Mouse (Mus musculus): ENCODE data around the gene Msi2. TPM values are rescaled to one million over a fixed set of nuclear protein-coding genes. Genes with fewer than 3 reads are reported as not detected.

Gene Msi2
- polyA plus RNA-seq, 1 experiment from 2014 or later = 29.1 TPM

- peak; percentile 55 for ATAC-seq (replicated peaks; ENCODE audit: low FRiP score)
- Histone ChIP-seq H3K9me3 (replicated peaks) (no peaks in the 10 kb centered on the region), H3K9ac (no peak overlapping the region), H3K4me2 (peak overlapping the region; percentile 30), H3K4me3 (replicated peaks) (no peak overlapping the region), H3K27ac (peak overlapping the region; percentile 93), H3K36me3 (0 out of 2 replicates have a peak, but pooled peaks cover 3% of the 10 kb centered on the region), H3K4me1 (peaks cover 90% of the 10 kb centered on the region), H3K27me3 (no peaks in the 10 kb centered on the region)
- WGBS = 26% methylated on average over 16 of the region's 16 CpGs
Observed at GRCm38 (mm10) chr11:88618005-88618501, 100.3 kb downstream of the Msi2 start.

- WGBS = 68% methylated on average over 11 of the region's 11 CpGs
- no peak for ATAC-seq (replicated peaks; ENCODE audit: low FRiP score)
- H3K9me3 ChIP-seq (replicated peaks) = no peaks in the 10 kb centered on the region
- H3K9ac ChIP-seq = no peak overlapping the region
- peaks cover 92% of the 10 kb centered on the region for H3K4me1 ChIP-seq
- no peaks in the 10 kb centered on the region for H3K27me3 ChIP-seq
- peak overlapping the region; percentile 93 for H3K27ac ChIP-seq
- H3K4me3 ChIP-seq (replicated peaks) = no peak overlapping the region
- H3K36me3 ChIP-seq = 0 out of 2 replicates have a peak, but pooled peaks cover 3% of the 10 kb centered on the region
- peak overlapping the region; percentile 30 for H3K4me2 ChIP-seq
Observed at GRCm38 (mm10) chr11:88617380-88617779, 100.9 kb downstream of the Msi2 start.

- WGBS = 74% methylated on average over 11 of the region's 11 CpGs
- Histone ChIP-seq H3K4me3 (replicated peaks) (no peak overlapping the region), H3K36me3 (0 out of 2 replicates have a peak, but pooled peaks cover 10% of the 10 kb centered on the region), H3K9me3 (replicated peaks) (no peaks in the 10 kb centered on the region), H3K4me2 (no peak overlapping the region), H3K4me1 (peaks cover 81% of the 10 kb centered on the region), H3K27ac (peak overlapping the region; percentile 84), H3K27me3 (no peaks in the 10 kb centered on the region), H3K9ac (no peak overlapping the region)
- ATAC-seq (replicated peaks; ENCODE audit: low FRiP score) = no peak
Observed at GRCm38 (mm10) chr11:88614527-88615305, 103.6 kb downstream of the Msi2 start.

- Histone ChIP-seq H3K36me3 (0 out of 2 replicates have a peak, but pooled peaks cover 10% of the 10 kb centered on the region), H3K27ac (peak overlapping the region; percentile 84), H3K9me3 (replicated peaks) (no peaks in the 10 kb centered on the region), H3K4me3 (replicated peaks) (no peak overlapping the region), H3K4me2 (no peak overlapping the region), H3K4me1 (peaks cover 80% of the 10 kb centered on the region), H3K27me3 (no peaks in the 10 kb centered on the region), H3K9ac (no peak overlapping the region)
- ATAC-seq (replicated peaks; ENCODE audit: low FRiP score) = no peak
- WGBS = 48% methylated on average over 11 of the region's 11 CpGs
Observed at GRCm38 (mm10) chr11:88613771-88614526, 104.4 kb downstream of the Msi2 start.

- Histone ChIP-seq H3K36me3 (0 out of 2 replicates have a peak, but pooled peaks cover 10% of the 10 kb centered on the region), H3K9ac (no peak overlapping the region), H3K4me3 (replicated peaks) (no peak overlapping the region), H3K9me3 (replicated peaks) (no peaks in the 10 kb centered on the region), H3K4me2 (no peak overlapping the region), H3K27me3 (no peaks in the 10 kb centered on the region), H3K4me1 (peaks cover 79% of the 10 kb centered on the region), H3K27ac (peak overlapping the region; percentile 84)
- WGBS = 64% methylated on average over 6 of the region's 6 CpGs
- ATAC-seq (replicated peaks; ENCODE audit: low FRiP score) = no peak
Observed at GRCm38 (mm10) chr11:88613008-88613407, 105.3 kb downstream of the Msi2 start.

GRCm38 (mm10) chr11:88612141-88612540 lies 106.2 kb downstream of the Msi2 start:
- no peak overlapping the region for H3K4me3 ChIP-seq (replicated peaks)
- peak overlapping the region; percentile 84 for H3K27ac ChIP-seq
- peaks cover 78% of the 10 kb centered on the region for H3K4me1 ChIP-seq
- WGBS = 69% methylated on average over 7 of the region's 7 CpGs
- 0 out of 2 replicates have a peak, but pooled peaks cover 10% of the 10 kb centered on the region for H3K36me3 ChIP-seq
- H3K4me2 ChIP-seq = no peak overlapping the region
- H3K27me3 ChIP-seq = no peaks in the 10 kb centered on the region
- ATAC-seq (replicated peaks; ENCODE audit: low FRiP score) = no peak
- H3K9ac ChIP-seq = no peak overlapping the region
- H3K9me3 ChIP-seq (replicated peaks) = no peaks in the 10 kb centered on the region

- Histone ChIP-seq H3K4me2 (no peak overlapping the region), H3K4me3 (replicated peaks) (no peak overlapping the region), H3K9ac (no peak overlapping the region), H3K27me3 (no peaks in the 10 kb centered on the region), H3K36me3 (0 out of 2 replicates have a peak, but pooled peaks cover 7% of the 10 kb centered on the region), H3K27ac (no peak overlapping the region), H3K9me3 (replicated peaks) (no peaks in the 10 kb centered on the region), H3K4me1 (peaks cover 84% of the 10 kb centered on the region)
- WGBS = 82% methylated on average over 6 of the region's 6 CpGs
- ATAC-seq (replicated peaks; ENCODE audit: low FRiP score) = no peak
Observed at GRCm38 (mm10) chr11:88610809-88611208, 107.5 kb downstream of the Msi2 start.

GRCm38 (mm10) chr11:88610112-88610511 lies 108.2 kb downstream of the Msi2 start:
- 97% methylated on average over 1 of the region's 1 CpGs for WGBS
- H3K4me3 ChIP-seq (replicated peaks) = no peak overlapping the region
- no peak for ATAC-seq (replicated peaks; ENCODE audit: low FRiP score)
- peaks cover 86% of the 10 kb centered on the region for H3K4me1 ChIP-seq
- H3K27ac ChIP-seq = no peak overlapping the region
- H3K9me3 ChIP-seq (replicated peaks) = no peaks in the 10 kb centered on the region
- no peaks in the 10 kb centered on the region for H3K27me3 ChIP-seq
- H3K4me2 ChIP-seq = no peak overlapping the region
- 0 out of 2 replicates have a peak, but pooled peaks cover 8% of the 10 kb centered on the region for H3K36me3 ChIP-seq
- no peak overlapping the region for H3K9ac ChIP-seq

- no peak overlapping the region for H3K9ac ChIP-seq
- 59% methylated on average over 4 of the region's 4 CpGs for WGBS
- no peak overlapping the region; the same call in 1 of the 2 replicates for H3K27ac ChIP-seq
- peaks cover 85% of the 10 kb centered on the region for H3K4me1 ChIP-seq
- peaks cover 16% of the 10 kb centered on the region; the same call in 1 of the 2 replicates for H3K36me3 ChIP-seq
- no peak overlapping the region for H3K4me3 ChIP-seq (replicated peaks)
- H3K9me3 ChIP-seq (replicated peaks) = no peaks in the 10 kb centered on the region
- ATAC-seq (replicated peaks; ENCODE audit: low FRiP score) = no peak
- no peaks in the 10 kb centered on the region for H3K27me3 ChIP-seq
- no peak overlapping the region for H3K4me2 ChIP-seq
Observed at GRCm38 (mm10) chr11:88608584-88608983, 109.7 kb downstream of the Msi2 start.

- Histone ChIP-seq H3K4me3 (replicated peaks) (no peak overlapping the region), H3K4me1 (peaks cover 85% of the 10 kb centered on the region), H3K36me3 (peaks cover 21% of the 10 kb centered on the region), H3K27me3 (no peaks in the 10 kb centered on the region), H3K4me2 (no peak overlapping the region), H3K9me3 (replicated peaks) (no peaks in the 10 kb centered on the region), H3K9ac (no peak overlapping the region), H3K27ac (0 out of 2 replicates have a peak overlapping the region, but pooled peaks have one; percentile 13)
- no peak for ATAC-seq (replicated peaks; ENCODE audit: low FRiP score)
- WGBS = 88% methylated on average over 12 of the region's 12 CpGs
Observed at GRCm38 (mm10) chr11:88607725-88608383, 110.5 kb downstream of the Msi2 start.

GRCm38 (mm10) chr11:88605771-88606170 lies 112.5 kb downstream of the Msi2 start:
- H3K4me3 ChIP-seq (replicated peaks) = no peak overlapping the region
- no peaks in the 10 kb centered on the region for H3K27me3 ChIP-seq
- no peak for ATAC-seq (replicated peaks; ENCODE audit: low FRiP score)
- peaks cover 25% of the 10 kb centered on the region for H3K36me3 ChIP-seq
- peaks cover 86% of the 10 kb centered on the region for H3K4me1 ChIP-seq
- H3K9ac ChIP-seq = no peak overlapping the region
- no peaks in the 10 kb centered on the region for H3K9me3 ChIP-seq (replicated peaks)
- no peak overlapping the region for H3K27ac ChIP-seq
- 78% methylated on average over 6 of the region's 6 CpGs for WGBS
- H3K4me2 ChIP-seq = no peak overlapping the region

Measured in kidney, embryonic 15.5 days (tissue).